Mouse (Mus musculus): ENCODE measurements at regions not wholly inside any gene's neighbourhood (a gene's known extent, or its start where the extent isn't known, plus 50 kb on each side); places are given as distances from the start of the nearest gene placed in this dataset.

DNA sequence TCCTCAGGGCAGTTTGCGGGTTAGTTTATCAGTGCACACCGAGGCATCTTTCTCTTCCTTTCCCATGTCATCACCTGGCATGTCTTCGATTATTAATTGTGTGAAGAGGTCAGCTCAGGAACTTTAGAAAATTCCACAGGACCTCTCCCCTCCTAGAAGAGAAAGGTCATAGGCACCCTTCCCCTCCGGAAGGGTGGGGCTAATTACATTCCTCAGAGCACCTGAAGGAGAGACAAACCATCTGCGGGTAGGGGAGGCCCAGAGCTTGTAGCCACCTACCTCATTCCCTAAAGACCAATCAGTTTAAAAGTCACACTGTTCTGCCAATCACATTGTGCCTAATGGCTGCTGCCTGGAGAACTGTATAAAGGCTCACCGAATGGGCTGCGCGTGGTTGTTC lies 114.9 kb upstream of the 9330182O14Rik start:
- Histone ChIP-seq H3K4me1 (ENCODE audit: control insufficient read depth, insufficient read depth, low read depth, low read length) (peaks cover 7% of the 10 kb centered on the region; the same call in 1 of the 2 replicates), H3K9me3 (ENCODE audit: control insufficient read depth, low read length) (no peaks in the 10 kb centered on the region), H3K36me3 (ENCODE audit: control insufficient read depth, insufficient read depth, low read length) (no peaks in the 10 kb centered on the region), H3K27me3 (replicated peaks; ENCODE audit: control insufficient read depth, insufficient read depth, low read length) (no peaks in the 10 kb centered on the region), H3K27ac (ENCODE audit: low read depth, low read length) (no peak overlapping the region), H3K9ac (ENCODE audit: low read depth, low read length) (no peak overlapping the region), H3K4me2 (ENCODE audit: low read length) (no peak overlapping the region), H3K4me3 (ENCODE audit: low read length) (no peak overlapping the region)
- ATAC-seq, result no peak
- 88% methylated on average over 8 of the region's 8 CpGs for WGBS

DNA sequence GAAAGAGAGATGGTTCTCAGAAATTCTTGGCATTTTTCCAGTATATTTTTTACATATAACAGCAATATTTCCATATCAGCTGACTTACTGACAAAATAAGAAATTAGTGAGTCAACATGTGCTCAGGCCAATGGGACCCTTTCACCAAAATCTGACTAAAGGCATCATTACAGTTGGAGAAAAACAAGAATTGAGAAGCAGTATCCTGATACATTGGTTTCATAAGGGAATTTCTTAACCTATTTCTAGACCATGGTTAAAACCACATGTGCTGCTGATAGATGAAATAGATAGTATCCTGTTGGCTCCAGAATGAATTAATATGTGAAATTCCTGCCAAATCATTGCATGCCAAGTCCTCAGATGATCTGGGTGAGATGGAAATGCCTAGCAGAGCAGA lies 114.1 kb upstream of the 9330182O14Rik start:
- no peaks in the 10 kb centered on the region for H3K36me3 ChIP-seq (ENCODE audit: control insufficient read depth, insufficient read depth, low read length)
- no peak overlapping the region for H3K9ac ChIP-seq (ENCODE audit: low read depth, low read length)
- no peak for ATAC-seq
- no peaks in the 10 kb centered on the region for H3K27me3 ChIP-seq (replicated peaks; ENCODE audit: control insufficient read depth, insufficient read depth, low read length)
- peaks cover 7% of the 10 kb centered on the region; the same call in 1 of the 2 replicates for H3K4me1 ChIP-seq (ENCODE audit: control insufficient read depth, insufficient read depth, low read depth, low read length)
- H3K9me3 ChIP-seq (ENCODE audit: control insufficient read depth, low read length), result no peaks in the 10 kb centered on the region
- no peak overlapping the region for H3K4me3 ChIP-seq (ENCODE audit: low read length)
- H3K27ac ChIP-seq (ENCODE audit: low read depth, low read length), result no peak overlapping the region
- H3K4me2 ChIP-seq (ENCODE audit: low read length), result no peak overlapping the region

DNA sequence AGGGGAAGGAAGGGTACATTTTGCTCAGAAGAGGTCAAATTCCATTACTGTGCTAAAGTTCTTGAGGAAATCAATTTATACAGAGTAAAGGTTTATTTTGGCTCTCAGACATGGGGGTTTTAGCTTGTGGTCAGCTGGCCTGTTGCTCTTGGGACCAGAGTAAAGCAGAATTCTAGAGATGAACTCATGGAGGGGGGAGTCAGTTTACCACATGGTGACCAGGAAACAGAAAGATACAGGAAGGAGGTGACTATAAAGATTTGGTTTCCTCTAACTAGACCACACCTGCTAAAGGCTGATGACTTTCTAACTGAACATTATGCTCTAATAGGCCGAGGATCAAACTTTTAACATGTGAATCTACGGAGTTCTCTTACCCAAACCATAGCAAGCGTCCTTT lies 113.5 kb upstream of the 9330182O14Rik start:
- no peak for ATAC-seq
- Histone ChIP-seq H3K9me3 (ENCODE audit: control insufficient read depth, low read length) (no peaks in the 10 kb centered on the region), H3K4me3 (ENCODE audit: low read length) (no peak overlapping the region), H3K27me3 (replicated peaks; ENCODE audit: control insufficient read depth, insufficient read depth, low read length) (no peaks in the 10 kb centered on the region), H3K4me2 (ENCODE audit: low read length) (no peak overlapping the region), H3K36me3 (ENCODE audit: control insufficient read depth, insufficient read depth, low read length) (no peaks in the 10 kb centered on the region), H3K4me1 (ENCODE audit: control insufficient read depth, insufficient read depth, low read depth, low read length) (peaks cover 7% of the 10 kb centered on the region; the same call in 1 of the 2 replicates), H3K9ac (ENCODE audit: low read depth, low read length) (no peak overlapping the region), H3K27ac (ENCODE audit: low read depth, low read length) (no peak overlapping the region)
- WGBS, result 94% methylated on average over 3 of the region's 3 CpGs

DNA sequence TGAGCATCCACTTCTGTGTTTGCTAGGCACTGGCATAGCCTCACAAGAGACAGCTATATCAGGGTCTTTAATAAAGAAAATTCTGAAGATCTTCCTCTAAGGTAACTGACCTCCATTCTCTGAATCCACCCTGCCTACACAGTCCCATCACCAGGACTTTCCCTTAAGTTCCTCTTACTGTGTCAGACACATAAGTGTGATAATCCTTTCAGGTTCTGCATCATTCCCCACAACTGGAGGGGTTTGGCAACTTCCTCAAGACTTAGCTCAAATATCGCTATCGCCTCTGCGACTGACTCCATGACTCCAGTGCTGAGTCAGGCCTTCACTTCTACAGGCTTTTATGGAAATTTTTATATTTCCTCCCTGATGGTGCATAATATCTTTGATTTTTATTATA lies 111.0 kb upstream of the 9330182O14Rik start:
- WGBS, result 92% methylated on average over 3 of the region's 3 CpGs
- 0 out of 2 replicates have a peak, but pooled peaks cover 4% of the 10 kb centered on the region for H3K4me1 ChIP-seq (ENCODE audit: control insufficient read depth, insufficient read depth, low read depth, low read length)
- no peaks in the 10 kb centered on the region for H3K36me3 ChIP-seq (ENCODE audit: control insufficient read depth, insufficient read depth, low read length)
- no peak overlapping the region for H3K4me3 ChIP-seq (ENCODE audit: low read length)
- no peaks in the 10 kb centered on the region for H3K9me3 ChIP-seq (ENCODE audit: control insufficient read depth, low read length)
- no peaks in the 10 kb centered on the region for H3K27me3 ChIP-seq (replicated peaks; ENCODE audit: control insufficient read depth, insufficient read depth, low read length)
- ATAC-seq, result no peak
- no peak overlapping the region for H3K27ac ChIP-seq (ENCODE audit: low read depth, low read length)
- no peak overlapping the region for H3K4me2 ChIP-seq (ENCODE audit: low read length)
- no peak overlapping the region for H3K9ac ChIP-seq (ENCODE audit: low read depth, low read length)

DNA sequence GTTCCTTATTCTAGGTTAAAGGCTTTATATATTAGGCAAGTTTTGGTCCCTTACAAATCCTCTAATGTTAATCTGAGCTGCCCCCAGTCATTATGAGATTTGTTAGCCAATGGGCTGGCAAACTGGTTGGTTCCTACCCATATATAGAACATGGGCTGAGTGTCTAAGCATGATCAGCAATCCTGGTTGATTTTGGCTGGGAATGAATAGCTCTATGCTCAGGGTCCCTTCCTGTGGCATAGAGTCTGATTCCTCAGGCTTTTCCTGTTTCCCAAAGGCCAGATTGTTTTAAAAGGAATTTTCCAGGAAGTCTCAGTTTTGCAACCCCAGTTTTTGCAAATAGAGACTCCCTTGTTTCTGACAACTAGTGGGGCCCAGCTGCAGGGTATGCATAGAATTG lies 102.1 kb upstream of the 9330182O14Rik start:
- ATAC-seq, result no peak
- H3K4me3 ChIP-seq (ENCODE audit: low read length), result no peak overlapping the region
- no peak overlapping the region for H3K4me2 ChIP-seq (ENCODE audit: low read length)

DNA sequence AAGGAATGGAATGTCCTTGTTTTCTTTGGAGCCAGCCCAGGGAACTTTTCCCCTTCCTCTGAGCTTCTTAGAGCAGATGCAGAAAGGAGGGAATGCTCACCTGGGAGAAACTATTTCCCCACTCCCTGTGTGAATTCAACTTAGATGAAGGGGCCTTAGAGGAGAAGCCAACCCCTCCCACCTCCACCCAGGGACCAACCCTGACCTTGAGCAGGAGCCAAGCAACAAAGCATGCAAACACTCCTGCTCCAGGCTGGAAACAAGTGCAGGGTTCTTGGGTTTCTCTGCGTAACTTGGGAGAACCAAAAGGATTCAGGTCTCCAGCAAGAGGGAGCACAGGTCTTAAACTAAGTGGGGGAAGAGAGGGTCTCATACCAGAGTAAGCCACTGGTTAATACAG lies 98.0 kb upstream of the 9330182O14Rik start:
- Histone ChIP-seq H3K4me3 (ENCODE audit: low read length) (no peak overlapping the region), H3K9me3 (ENCODE audit: control insufficient read depth, low read length) (no peaks in the 10 kb centered on the region), H3K9ac (ENCODE audit: low read depth, low read length) (no peak overlapping the region), H3K4me2 (ENCODE audit: low read length) (no peak overlapping the region), H3K27ac (ENCODE audit: low read depth, low read length) (no peak overlapping the region), H3K27me3 (replicated peaks; ENCODE audit: control insufficient read depth, insufficient read depth, low read length) (no peaks in the 10 kb centered on the region), H3K36me3 (ENCODE audit: control insufficient read depth, insufficient read depth, low read length) (no peaks in the 10 kb centered on the region), H3K4me1 (ENCODE audit: control insufficient read depth, insufficient read depth, low read depth, low read length) (no peaks in the 10 kb centered on the region)
- ATAC-seq, result no peak
- WGBS, result 78% methylated on average over 1 of the region's 1 CpGs

More for the DNA sequence above, 102.1 kb upstream of the 9330182O14Rik start:
- no peaks in the 10 kb centered on the region for H3K27me3 ChIP-seq (replicated peaks; ENCODE audit: control insufficient read depth, insufficient read depth, low read length)
- no peaks in the 10 kb centered on the region for H3K4me1 ChIP-seq (ENCODE audit: control insufficient read depth, insufficient read depth, low read depth, low read length)
- H3K9me3 ChIP-seq (ENCODE audit: control insufficient read depth, low read length), result no peaks in the 10 kb centered on the region
- H3K9ac ChIP-seq (ENCODE audit: low read depth, low read length), result no peak overlapping the region
- no peaks in the 10 kb centered on the region for H3K36me3 ChIP-seq (ENCODE audit: control insufficient read depth, insufficient read depth, low read length)
- H3K27ac ChIP-seq (ENCODE audit: low read depth, low read length), result no peak overlapping the region

DNA sequence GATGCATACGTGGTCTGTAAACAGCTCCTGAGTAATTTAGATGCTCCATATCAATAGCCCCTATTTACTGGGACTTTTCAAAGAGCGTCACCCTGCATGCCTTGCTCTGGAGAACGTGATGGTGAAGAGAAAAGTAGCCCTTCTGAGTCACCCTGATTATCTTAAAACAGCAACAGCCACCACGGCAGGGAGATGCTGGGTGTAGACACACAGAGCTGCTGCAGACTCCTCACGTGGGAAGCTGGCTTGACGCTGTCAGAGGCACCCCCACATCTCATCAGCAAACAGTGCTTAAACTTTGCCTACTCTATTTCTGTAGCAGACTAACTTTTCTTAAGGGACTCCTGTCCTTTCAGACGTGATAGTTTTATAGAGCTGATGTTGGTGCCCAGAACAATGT lies 96.9 kb upstream of the 9330182O14Rik start:
- Histone ChIP-seq H3K36me3 (ENCODE audit: control insufficient read depth, insufficient read depth, low read length) (no peaks in the 10 kb centered on the region), H3K9ac (ENCODE audit: low read depth, low read length) (no peak overlapping the region), H3K27ac (ENCODE audit: low read depth, low read length) (no peak overlapping the region), H3K9me3 (ENCODE audit: control insufficient read depth, low read length) (no peaks in the 10 kb centered on the region), H3K4me2 (ENCODE audit: low read length) (no peak overlapping the region), H3K4me1 (ENCODE audit: control insufficient read depth, insufficient read depth, low read depth, low read length) (no peaks in the 10 kb centered on the region), H3K4me3 (ENCODE audit: low read length) (no peak overlapping the region), H3K27me3 (replicated peaks; ENCODE audit: control insufficient read depth, insufficient read depth, low read length) (no peaks in the 10 kb centered on the region)
- 81% methylated on average over 7 of the region's 7 CpGs for WGBS
- ATAC-seq, result no peak

DNA sequence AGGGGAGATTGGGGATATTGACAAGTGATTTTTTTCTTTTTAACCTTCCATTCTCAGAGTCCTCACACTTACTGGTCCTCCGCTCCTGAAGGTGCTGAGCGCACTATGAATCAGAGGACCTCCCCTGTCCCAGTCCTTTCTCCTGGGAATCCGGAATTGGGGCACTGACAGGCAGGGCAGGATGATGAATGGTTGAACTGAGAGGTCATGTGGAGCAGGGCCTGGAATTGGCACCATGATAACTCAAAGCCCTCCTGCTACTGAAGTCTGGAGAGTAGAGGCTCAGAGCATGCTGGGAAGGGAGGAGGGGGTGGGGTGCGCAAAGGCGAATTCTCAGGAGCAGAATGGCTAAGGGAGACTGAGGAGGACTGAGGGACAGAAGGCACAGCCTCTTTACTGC lies 87.9 kb upstream of the 9330182O14Rik start:
- H3K9me3 ChIP-seq (ENCODE audit: control insufficient read depth, low read length), result no peaks in the 10 kb centered on the region
- no peaks in the 10 kb centered on the region for H3K4me1 ChIP-seq (ENCODE audit: control insufficient read depth, insufficient read depth, low read depth, low read length)
- no peaks in the 10 kb centered on the region for H3K27me3 ChIP-seq (replicated peaks; ENCODE audit: control insufficient read depth, insufficient read depth, low read length)
- ATAC-seq, result no peak
- no peak overlapping the region for H3K4me3 ChIP-seq (ENCODE audit: low read length)
- H3K27ac ChIP-seq (ENCODE audit: low read depth, low read length), result no peak overlapping the region
- H3K4me2 ChIP-seq (ENCODE audit: low read length), result no peak overlapping the region
- no peaks in the 10 kb centered on the region for H3K36me3 ChIP-seq (ENCODE audit: control insufficient read depth, insufficient read depth, low read length)
- 46% methylated on average over 5 of the region's 5 CpGs for WGBS
- no peak overlapping the region for H3K9ac ChIP-seq (ENCODE audit: low read depth, low read length)

DNA sequence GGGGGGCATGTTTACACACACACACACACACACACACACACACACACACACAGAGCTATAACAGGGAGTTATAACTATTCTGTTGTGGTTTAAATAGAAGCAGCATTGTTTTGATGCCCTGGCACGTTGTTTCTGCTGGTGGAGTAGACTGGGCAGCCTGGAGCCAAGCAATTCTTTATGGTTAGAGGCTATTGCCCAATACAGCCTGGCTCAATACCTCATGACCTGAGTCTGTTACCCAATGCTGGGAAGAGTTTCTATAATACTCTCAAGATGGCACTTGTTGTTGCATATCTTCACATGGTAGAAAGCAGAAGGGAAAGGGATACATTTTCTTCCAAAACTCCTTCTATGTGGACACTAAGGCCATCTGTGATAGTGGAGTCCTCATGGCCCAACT lies 87.1 kb upstream of the 9330182O14Rik start:
- WGBS, result 81% methylated on average over 1 of the region's 1 CpGs

DNA sequence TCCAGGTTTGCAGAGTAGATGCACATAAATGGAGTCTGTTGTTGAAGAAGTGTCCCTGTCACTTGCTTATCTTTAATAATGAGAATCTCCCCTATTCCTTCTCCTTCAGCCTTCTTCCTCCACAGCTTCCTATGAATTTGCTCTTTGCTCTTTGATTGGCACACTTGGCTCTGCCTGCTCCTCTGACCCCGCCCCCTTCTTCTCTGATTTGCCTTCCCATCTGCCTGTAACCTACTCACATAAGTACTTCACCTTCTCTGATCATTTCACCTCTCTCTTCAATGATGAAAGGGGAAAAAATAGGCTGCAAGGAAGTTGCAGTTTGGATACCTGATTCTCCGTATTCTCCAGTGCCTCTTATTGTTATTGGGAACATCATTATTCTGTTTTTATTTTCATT lies 66.1 kb upstream of the 9330182O14Rik start:
- WGBS, result 87% methylated on average over 2 of the region's 2 CpGs
- no peaks in the 10 kb centered on the region for H3K9me3 ChIP-seq (ENCODE audit: control insufficient read depth, low read length)

More for the DNA sequence above, 87.1 kb upstream of the 9330182O14Rik start:
- ATAC-seq, result no peak
- Histone ChIP-seq H3K27me3 (replicated peaks; ENCODE audit: control insufficient read depth, insufficient read depth, low read length) (no peaks in the 10 kb centered on the region), H3K9ac (ENCODE audit: low read depth, low read length) (no peak overlapping the region), H3K4me3 (ENCODE audit: low read length) (no peak overlapping the region), H3K36me3 (ENCODE audit: control insufficient read depth, insufficient read depth, low read length) (no peaks in the 10 kb centered on the region), H3K4me2 (ENCODE audit: low read length) (no peak overlapping the region), H3K9me3 (ENCODE audit: control insufficient read depth, low read length) (no peaks in the 10 kb centered on the region), H3K4me1 (ENCODE audit: control insufficient read depth, insufficient read depth, low read depth, low read length) (no peaks in the 10 kb centered on the region), H3K27ac (ENCODE audit: low read depth, low read length) (no peak overlapping the region)

More for the DNA sequence above, 66.1 kb upstream of the 9330182O14Rik start:
- Histone ChIP-seq H3K9ac (ENCODE audit: low read depth, low read length) (no peak overlapping the region), H3K36me3 (ENCODE audit: control insufficient read depth, insufficient read depth, low read length) (no peaks in the 10 kb centered on the region), H3K27ac (ENCODE audit: low read depth, low read length) (no peak overlapping the region), H3K4me2 (ENCODE audit: low read length) (no peak overlapping the region), H3K27me3 (replicated peaks; ENCODE audit: control insufficient read depth, insufficient read depth, low read length) (no peaks in the 10 kb centered on the region), H3K4me3 (ENCODE audit: low read length) (no peak overlapping the region), H3K4me1 (ENCODE audit: control insufficient read depth, insufficient read depth, low read depth, low read length) (no peaks in the 10 kb centered on the region)
- ATAC-seq, result no peak
